Mouse (Mus musculus): ENCODE data around the gene Chl1. TPM values are rescaled to one million over a fixed set of nuclear protein-coding genes. Genes with fewer than 3 reads are reported as not detected.

The Chl1 gene
- polyA plus RNA-seq (2012; ENCODE audit: insufficient read depth, insufficient read length, missing spikeins): 0.13 TPM in 1 of 2 replicates, not detected in the other

- no peak for TF ChIP-seq POLR2A (IDR thresholded peaks at IDR 0.05; ENCODE audit: borderline replicate concordance, low read depth, low read length)
- TF ChIP-seq CTCF (IDR thresholded peaks at IDR 0.05; ENCODE audit: low read depth, low read length): no peak
- peaks cover 2% of the 10 kb centered on the region; the same call in 1 of the 2 replicates for H3K4me1 ChIP-seq (ENCODE audit: control insufficient read depth, insufficient read depth, low read length)
- no peak within 1 kb of the TSS for H3K27ac ChIP-seq (ENCODE audit: insufficient read depth, low read depth, low read length)
- no peak within 1 kb of the TSS for H3K4me3 ChIP-seq (ENCODE audit: insufficient read depth, low read length)
Observed at GRCm38 (mm10) chr6:103510392-103511289, at the start of gene Chl1. Gene Chl1 (plus strand): TSS chr6:103510586.

- TF ChIP-seq CTCF (IDR thresholded peaks at IDR 0.05; ENCODE audit: low read depth, low read length): no peak
- TF ChIP-seq POLR2A (IDR thresholded peaks at IDR 0.05; ENCODE audit: borderline replicate concordance, low read depth, low read length): no peak
- H3K27ac ChIP-seq (ENCODE audit: insufficient read depth, low read depth, low read length): no peak overlapping the region
- H3K4me1 ChIP-seq (ENCODE audit: control insufficient read depth, insufficient read depth, low read length): no peaks in the 10 kb centered on the region
- no peak overlapping the region for H3K4me3 ChIP-seq (ENCODE audit: insufficient read depth, low read length)
Observed at GRCm38 (mm10) chr6:103465479-103466080, 44.8 kb upstream of the Chl1 start.

GRCm38 (mm10) chr6:103473316-103473715, 37.1 kb upstream of the Chl1 start:
- Histone ChIP-seq H3K27ac (ENCODE audit: insufficient read depth, low read depth, low read length) (no peak overlapping the region), H3K4me1 (ENCODE audit: control insufficient read depth, insufficient read depth, low read length) (no peaks in the 10 kb centered on the region), H3K4me3 (ENCODE audit: insufficient read depth, low read length) (no peak overlapping the region)
- TF ChIP-seq POLR2A (IDR thresholded peaks at IDR 0.05; ENCODE audit: borderline replicate concordance, low read depth, low read length): no peak
- TF ChIP-seq CTCF (IDR thresholded peaks at IDR 0.05; ENCODE audit: low read depth, low read length): no peak

GRCm38 (mm10) chr6:103487199-103487598, 23.2 kb upstream of the Chl1 start:
- TF ChIP-seq CTCF (IDR thresholded peaks at IDR 0.05; ENCODE audit: low read depth, low read length): no peak
- TF ChIP-seq POLR2A (IDR thresholded peaks at IDR 0.05; ENCODE audit: borderline replicate concordance, low read depth, low read length): no peak
- H3K4me1 ChIP-seq (ENCODE audit: control insufficient read depth, insufficient read depth, low read length): no peaks in the 10 kb centered on the region
- H3K4me3 ChIP-seq (ENCODE audit: insufficient read depth, low read length): no peak overlapping the region
- H3K27ac ChIP-seq (ENCODE audit: insufficient read depth, low read depth, low read length): no peak overlapping the region

- Histone ChIP-seq H3K4me3 (ENCODE audit: insufficient read depth, low read length) (no peak overlapping the region), H3K27ac (ENCODE audit: insufficient read depth, low read depth, low read length) (no peak overlapping the region), H3K4me1 (ENCODE audit: control insufficient read depth, insufficient read depth, low read length) (no peaks in the 10 kb centered on the region)
- TF ChIP-seq CTCF (IDR thresholded peaks at IDR 0.05; ENCODE audit: low read depth, low read length) (no peak), POLR2A (IDR thresholded peaks at IDR 0.05; ENCODE audit: borderline replicate concordance, low read depth, low read length) (no peak)
Observed at GRCm38 (mm10) chr6:103498404-103498803, 12.0 kb upstream of the Chl1 start.

GRCm38 (mm10) chr6:103504065-103504464, 6.3 kb upstream of the Chl1 start:
- no peak overlapping the region for H3K27ac ChIP-seq (ENCODE audit: insufficient read depth, low read depth, low read length)
- no peak for TF ChIP-seq POLR2A (IDR thresholded peaks at IDR 0.05; ENCODE audit: borderline replicate concordance, low read depth, low read length)
- no peak for TF ChIP-seq CTCF (IDR thresholded peaks at IDR 0.05; ENCODE audit: low read depth, low read length)
- no peak overlapping the region for H3K4me3 ChIP-seq (ENCODE audit: insufficient read depth, low read length)
- H3K4me1 ChIP-seq (ENCODE audit: control insufficient read depth, insufficient read depth, low read length): no peaks in the 10 kb centered on the region

- H3K27ac ChIP-seq (ENCODE audit: insufficient read depth, low read depth, low read length): no peak overlapping the region
- peaks cover 2% of the 10 kb centered on the region; the same call in 1 of the 2 replicates for H3K4me1 ChIP-seq (ENCODE audit: control insufficient read depth, insufficient read depth, low read length)
- H3K4me3 ChIP-seq (ENCODE audit: insufficient read depth, low read length): no peak overlapping the region
- TF ChIP-seq CTCF (IDR thresholded peaks at IDR 0.05; ENCODE audit: low read depth, low read length) (no peak), POLR2A (IDR thresholded peaks at IDR 0.05; ENCODE audit: borderline replicate concordance, low read depth, low read length) (no peak)
Observed at GRCm38 (mm10) chr6:103507751-103508575, 2.4 kb upstream of the Chl1 start.

GRCm38 (mm10) chr6:103509596-103509995, 790 bp upstream of the Chl1 start:
- no peak for TF ChIP-seq POLR2A (IDR thresholded peaks at IDR 0.05; ENCODE audit: borderline replicate concordance, low read depth, low read length)
- no peak for TF ChIP-seq CTCF (IDR thresholded peaks at IDR 0.05; ENCODE audit: low read depth, low read length)
- Histone ChIP-seq H3K27ac (ENCODE audit: insufficient read depth, low read depth, low read length) (no peak overlapping the region), H3K4me3 (ENCODE audit: insufficient read depth, low read length) (no peak overlapping the region), H3K4me1 (ENCODE audit: control insufficient read depth, insufficient read depth, low read length) (peaks cover 2% of the 10 kb centered on the region; the same call in 1 of the 2 replicates)

- Histone ChIP-seq H3K27ac (ENCODE audit: insufficient read depth, low read depth, low read length) (no peak overlapping the region), H3K4me3 (ENCODE audit: insufficient read depth, low read length) (peak overlapping the region; percentile 20; the same call in 1 of the 2 replicates), H3K4me1 (ENCODE audit: control insufficient read depth, insufficient read depth, low read length) (peaks cover 2% of the 10 kb centered on the region; the same call in 1 of the 2 replicates)
- TF ChIP-seq CTCF (IDR thresholded peaks at IDR 0.05; ENCODE audit: low read depth, low read length) (no peak), POLR2A (IDR thresholded peaks at IDR 0.05; ENCODE audit: borderline replicate concordance, low read depth, low read length) (no peak)
Observed at GRCm38 (mm10) chr6:103511290-103511971, 1.0 kb downstream of the Chl1 start.
